Mouse (Mus musculus) forebrain, embryonic 13.5 days (tissue): ENCODE measurements around the gene B130006D01Rik. TPM values are rescaled to one million over a fixed set of nuclear protein-coding genes. Genes with fewer than 3 reads are reported as not detected.

Source experiments
- polyA plus RNA-seq: library from polyadenylated mRNA; unstranded; fragments of >200 nt; fragmentation: Nextera tagmentation; extraction: Ambion mirVana; gene quantifications from 2 replicates; pipeline ENCODE4 v1.2.1, GENCODE M21; 2015

Gene B130006D01Rik
- polyA plus RNA-seq, 1 experiment from 2014 or later, result 1.4 TPM

Other genes with a start within 250 kb of the B130006D01Rik start
- gene Nxph3, start 209.0 kb upstream of the B130006D01Rik start, polyA plus RNA-seq, result 1.8 and 2.2 TPM in 2 replicates
- 6.3 and 7.5 TPM in 2 replicates for gene Ngfr, start 135.9 kb upstream of the B130006D01Rik start, polyA plus RNA-seq
- gene Phb, start 56.6 kb upstream of the B130006D01Rik start, polyA plus RNA-seq, result 187 and 188 TPM in 2 replicates
- 27.9 and 32.2 TPM in 2 replicates for gene Zfp652, start 10.9 kb upstream of the B130006D01Rik start, polyA plus RNA-seq
- gene Phospho1, start 100.9 kb downstream of the B130006D01Rik start, polyA plus RNA-seq, result not detected in 2 replicates
- gene Gngt2, start 113.6 kb downstream of the B130006D01Rik start, polyA plus RNA-seq, result 1.4 and 2.8 TPM in 2 replicates
- gene Abi3, start 118.9 kb downstream of the B130006D01Rik start, polyA plus RNA-seq, result 0.96 and 1.5 TPM in 2 replicates
- gene B4galnt2, start 191.3 kb downstream of the B130006D01Rik start, polyA plus RNA-seq, result not detected in 2 replicates